Mouse (Mus musculus): ENCODE data around the gene Tmod4.

Gene Tmod4

GRCm38 (mm10) chr3:95139586-95140288 is 15.5 kb downstream of the Tmod4 start:
- DNase-seq: peak; percentile 79

- DNase-seq: no peak
Observed at GRCm38 (mm10) chr3:95140289-95140595, 16.0 kb downstream of the Tmod4 start.

DNA sequence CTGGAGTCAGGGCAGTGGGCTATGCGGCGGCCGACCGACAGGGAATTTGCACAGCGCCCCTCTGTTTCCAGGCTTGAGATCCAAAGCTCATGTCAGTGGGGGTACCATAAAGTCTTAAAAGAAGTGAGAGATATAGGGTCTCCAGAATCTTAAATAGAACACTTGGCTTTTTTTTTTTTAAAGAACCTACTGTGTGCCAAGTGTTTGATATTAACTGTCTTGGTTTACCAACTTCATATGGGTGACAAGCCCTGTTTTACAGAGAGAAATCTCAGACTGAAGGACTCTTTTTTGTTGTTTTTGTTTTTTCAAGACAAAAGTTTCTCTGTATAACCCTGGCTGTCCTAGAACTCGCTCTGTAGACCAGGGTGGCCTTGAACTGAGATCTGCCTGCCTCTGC is 16.5 kb downstream of the Tmod4 start:
- DNase-seq: no peak

DNA sequence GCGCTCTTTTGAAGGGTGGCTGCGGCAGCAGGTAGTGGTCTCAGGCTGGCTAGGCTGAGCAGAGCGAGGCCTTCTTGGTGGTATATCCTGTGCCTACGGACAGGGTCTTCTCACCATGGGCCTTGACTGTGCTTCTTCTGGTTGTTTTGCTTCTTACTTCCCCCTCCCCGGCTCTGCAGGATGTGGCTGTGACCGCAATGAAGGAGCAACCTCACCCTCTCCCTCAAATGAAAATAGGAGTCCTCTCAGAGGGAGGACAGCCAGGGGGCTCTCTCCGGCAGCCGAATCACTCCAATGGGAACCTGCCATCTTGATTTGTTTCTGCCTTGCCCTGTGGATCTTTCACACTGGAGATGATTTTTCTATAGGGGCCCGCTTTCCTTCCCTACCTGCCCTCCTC is 17.2 kb downstream of the Tmod4 start:
- no peak for DNase-seq

GRCm38 (mm10) chr3:95141952-95142616 is 17.8 kb downstream of the Tmod4 start, which contains the start of gene Tnfaip8l2:
Gene Tnfaip8l2 (minus strand): TSS chr3:95142360.
- no peak for DNase-seq

DNA sequence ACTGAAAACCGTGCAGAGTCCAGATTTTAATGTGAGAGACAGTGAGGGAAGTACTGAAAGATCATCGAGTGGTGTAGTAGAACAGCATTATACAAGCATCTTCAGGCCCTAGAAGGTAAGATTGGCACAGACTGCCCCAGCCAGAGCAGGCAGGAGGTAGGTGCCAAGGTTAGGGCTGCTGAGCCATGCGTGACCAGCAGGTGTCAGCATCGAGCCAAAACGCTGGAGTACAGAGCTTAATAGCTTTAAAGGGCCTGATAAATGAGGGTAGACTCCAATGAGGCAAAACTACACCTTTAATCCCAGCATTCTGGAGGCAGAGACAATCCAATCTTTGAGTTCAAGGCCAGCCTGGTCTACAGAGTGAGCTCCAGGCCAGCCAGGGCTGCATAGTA is 18.3 kb downstream of the Tmod4 start:
- peak; percentile 92 for DNase-seq

DNA sequence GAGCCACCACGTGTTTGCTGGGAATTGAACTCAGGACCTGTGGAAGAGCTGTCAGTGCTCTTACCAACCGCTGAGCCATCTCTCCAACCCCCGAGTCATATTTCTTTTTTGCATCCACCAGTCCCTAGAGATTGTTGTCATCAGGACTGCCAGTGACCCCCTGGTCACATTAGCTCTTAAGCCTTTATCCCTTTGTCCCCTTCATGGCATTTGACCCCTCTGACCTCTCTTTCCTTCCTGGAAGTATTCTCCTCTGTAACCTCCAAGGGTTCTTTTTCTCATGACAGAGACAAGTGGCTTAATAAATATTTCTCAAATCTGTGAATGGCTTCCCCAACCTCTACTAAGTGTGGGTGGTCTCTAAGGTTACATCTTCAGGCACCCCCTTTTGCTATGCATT is 23.6 kb downstream of the Tmod4 start:
- no peak for DNase-seq

GRCm38 (mm10) chr3:95153874-95154273 is 29.6 kb downstream of the Tmod4 start:
- peak; percentile 65 for DNase-seq

GRCm38 (mm10) chr3:95159511-95159986 is 35.3 kb downstream of the Tmod4 start:
- no peak for DNase-seq

- peak; percentile 89 for DNase-seq
Observed at GRCm38 (mm10) chr3:95159987-95160963, 36.0 kb downstream of the Tmod4 start, which contains the start of gene Sema6c. Gene Sema6c (plus strand): TSS chr3:95160457.

GRCm38 (mm10) chr3:95161041-95161551 is 36.8 kb downstream of the Tmod4 start:
- no peak for DNase-seq

DNA sequence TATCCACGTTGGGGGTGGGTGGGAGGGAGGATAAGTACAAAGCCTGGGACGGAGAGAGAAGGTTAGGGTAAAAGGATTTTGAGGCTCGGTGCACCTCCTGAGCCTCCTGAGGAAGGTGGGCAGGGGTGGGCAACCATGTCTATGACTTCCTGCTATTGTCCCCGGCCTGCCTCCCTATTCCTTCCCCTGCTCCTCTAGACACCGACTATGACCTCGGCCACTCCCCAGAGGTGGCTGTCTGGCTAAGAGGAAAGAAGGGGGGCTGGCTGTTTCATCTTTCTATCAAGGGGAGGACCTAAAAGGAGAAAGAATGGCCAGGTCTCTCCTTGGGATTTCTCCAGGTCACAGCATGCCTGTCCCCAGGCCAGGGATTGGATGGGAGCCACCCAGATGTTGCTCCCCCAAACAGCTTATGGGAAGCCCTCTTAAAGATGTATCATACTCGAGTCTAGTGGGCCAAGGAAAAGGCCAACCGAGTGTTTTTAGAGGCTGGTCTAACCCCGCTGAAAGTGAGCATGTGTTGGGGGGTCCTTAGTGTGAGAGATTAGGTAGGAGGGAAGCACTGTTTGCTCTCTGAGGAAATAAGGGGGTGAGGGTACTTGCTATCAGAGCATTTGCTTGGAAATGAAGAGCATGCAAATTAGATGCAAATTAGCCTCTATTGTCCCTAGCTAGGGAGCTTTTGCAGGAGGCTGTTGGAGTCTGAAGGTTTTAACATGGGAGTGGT is 37.5 kb downstream of the Tmod4 start:
- DNase-seq: no peak

DNA sequence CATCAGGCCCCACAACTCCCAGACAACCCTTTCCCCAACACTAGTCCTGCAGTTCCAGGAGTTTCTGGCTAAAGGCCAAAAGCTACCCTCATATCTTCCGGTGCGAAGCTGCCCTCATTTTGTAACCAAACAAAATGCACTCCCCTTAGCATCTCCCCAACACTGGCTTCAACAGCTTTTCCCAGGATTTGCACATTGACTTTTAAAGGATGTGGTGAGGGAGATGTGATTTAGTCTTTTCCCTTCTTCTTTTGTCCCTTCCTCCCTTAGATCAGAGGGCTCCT is 38.0 kb downstream of the Tmod4 start:
- DNase-seq: no peak

DNA sequence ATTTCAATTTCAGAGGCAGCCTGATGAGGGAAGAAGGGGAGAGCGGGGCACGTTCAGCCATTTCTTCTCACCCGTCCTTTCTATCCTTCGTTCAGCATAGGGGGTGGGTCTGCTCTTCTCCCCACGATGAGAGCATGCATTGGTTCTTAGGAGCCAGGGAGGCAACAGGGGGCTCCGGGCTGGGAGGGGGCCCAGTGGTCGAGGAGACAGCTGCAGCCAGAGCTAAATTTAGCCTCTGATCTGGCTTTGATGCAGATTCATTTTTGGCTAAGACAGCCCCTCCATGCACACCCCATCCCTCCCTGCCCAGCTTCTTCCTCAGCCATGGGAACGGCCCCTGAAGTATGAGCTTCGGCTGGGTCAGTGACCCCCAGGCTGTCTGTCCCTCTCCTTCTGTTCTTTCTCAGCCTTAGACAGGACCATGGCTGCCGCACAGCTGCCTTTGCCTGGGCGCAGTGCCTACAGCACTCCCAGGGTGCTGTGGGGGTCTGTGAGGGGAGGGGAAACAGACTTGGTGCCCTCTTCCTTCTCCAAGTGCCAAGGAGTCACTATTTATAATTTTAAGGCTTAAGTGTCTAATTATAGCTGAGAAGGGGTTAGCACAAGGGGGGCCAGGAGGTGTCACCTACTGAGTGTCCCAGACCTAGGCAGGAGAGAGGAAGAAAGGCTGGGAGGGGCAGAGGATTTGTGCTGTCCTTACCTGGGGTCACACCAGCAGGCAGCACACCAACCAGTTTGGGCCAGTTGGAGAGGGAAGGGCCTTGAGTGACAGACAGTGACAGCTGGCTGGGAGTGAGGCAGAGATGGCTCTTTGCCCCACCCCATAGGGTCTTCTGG is 39.4 kb downstream of the Tmod4 start:
- DNase-seq: no peak

GRCm38 (mm10) chr3:95164256-95164550 is 39.9 kb downstream of the Tmod4 start:
- DNase-seq: no peak

DNA sequence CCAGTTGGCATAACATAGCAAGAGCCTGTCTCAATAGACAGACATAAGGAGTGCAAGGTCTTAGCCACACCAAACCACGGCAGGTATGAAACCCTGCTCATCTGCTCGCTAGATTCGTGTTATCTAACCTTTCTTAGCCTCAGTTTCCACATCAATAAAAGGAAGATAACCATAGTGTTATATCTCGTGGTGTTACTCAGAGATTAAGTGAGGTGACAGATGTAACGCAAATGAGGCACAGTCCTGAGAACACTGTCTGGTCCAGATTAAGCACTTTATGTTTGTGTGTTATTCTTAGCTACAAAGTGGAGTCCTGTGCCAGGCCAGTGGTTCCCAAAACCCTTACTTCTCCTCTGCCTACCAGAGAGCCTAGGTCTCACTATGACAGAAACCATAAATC is 40.6 kb downstream of the Tmod4 start:
- no peak for DNase-seq

DNA sequence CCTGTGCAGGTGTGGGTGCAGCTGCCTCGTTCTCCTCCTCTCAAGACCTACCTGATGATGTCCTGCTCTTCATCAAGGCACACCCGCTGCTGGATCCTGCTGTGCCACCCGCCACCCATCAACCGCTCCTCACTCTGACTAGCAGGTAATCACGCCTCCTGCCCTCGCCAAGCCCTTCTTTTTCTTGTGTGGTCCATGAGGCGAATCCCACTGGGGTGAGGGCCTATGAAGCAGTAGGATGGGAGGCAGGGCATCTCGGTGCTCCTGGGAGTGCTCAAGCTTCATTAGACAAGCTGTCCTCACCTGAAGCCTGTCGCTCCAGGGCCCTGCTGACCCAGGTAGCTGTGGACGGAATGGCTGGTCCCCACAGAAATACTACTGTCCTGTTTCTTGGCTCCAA is 45.7 kb downstream of the Tmod4 start:
- DNase-seq: no peak

- no peak for DNase-seq
Observed at GRCm38 (mm10) chr3:95171105-95171504, 46.8 kb downstream of the Tmod4 start.

DNA sequence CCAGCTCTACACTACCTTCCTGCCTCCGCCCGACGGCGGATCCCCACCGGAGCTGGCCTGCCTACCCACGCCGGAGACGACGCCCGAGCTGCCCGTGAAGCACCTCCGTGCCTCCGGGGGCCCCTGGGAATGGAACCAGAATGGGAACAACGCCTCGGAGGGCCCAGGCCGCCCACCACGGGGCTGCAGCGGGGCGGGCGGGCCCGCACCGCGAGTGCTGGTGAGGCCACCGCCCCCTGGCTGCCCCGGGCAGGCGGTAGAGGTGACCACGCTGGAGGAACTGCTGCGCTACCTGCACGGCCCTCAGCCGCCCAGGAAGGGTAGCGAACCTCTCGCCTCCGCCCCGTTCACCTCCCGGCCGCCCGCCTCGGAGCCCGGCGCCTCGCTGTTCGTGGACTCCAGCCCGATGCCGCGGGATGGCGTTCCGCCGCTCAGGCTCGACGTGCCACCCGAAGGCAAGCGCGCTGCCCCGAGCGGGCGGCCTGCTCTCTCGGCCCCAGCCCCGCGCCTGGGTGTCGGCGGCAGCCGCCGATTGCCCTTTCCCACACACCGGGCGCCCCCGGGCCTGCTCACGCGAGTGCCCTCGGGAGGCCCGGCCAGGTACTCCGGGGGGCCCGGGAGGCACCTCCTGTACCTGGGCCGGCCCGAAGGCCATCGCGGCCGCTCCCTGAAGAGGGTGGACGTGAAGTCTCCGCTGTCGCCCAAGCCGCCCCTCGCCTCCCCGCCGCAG is 48.4 kb downstream of the Tmod4 start:
- no peak for DNase-seq

DNA sequence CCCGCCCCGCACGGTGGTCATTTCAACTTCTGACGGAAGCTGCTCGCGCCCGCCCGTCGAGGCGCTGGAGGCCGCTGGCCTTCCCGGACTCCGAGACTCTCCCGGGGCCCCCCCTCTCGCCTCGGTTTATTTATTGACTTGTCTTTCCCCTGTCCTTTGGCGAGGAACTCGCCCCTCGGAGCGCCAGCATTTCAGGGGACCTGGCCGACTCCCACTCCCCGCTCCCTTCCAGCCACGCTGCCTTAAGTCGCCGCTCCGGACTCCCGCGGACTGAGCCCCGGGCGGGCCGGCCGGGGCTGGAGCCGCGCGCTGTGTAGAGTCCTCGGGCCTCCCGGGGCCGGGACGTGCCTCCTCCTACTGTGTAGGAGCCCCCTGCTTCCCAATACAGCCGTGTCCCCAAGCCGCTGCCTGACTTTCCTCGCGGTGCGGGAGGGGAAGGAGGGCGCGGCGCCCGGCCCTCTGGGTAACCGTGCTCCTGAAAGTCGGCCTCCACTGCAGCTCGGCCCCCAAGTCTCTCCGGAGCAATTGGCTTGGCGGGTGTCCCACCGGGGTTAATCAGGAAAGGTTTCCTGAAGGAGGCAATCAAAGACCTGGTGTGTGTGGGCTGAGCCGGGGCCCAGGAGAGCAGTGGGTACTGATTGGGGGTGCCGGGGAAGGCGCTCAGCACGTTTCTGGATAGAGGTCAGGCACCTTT is 49.1 kb downstream of the Tmod4 start:
- DNase-seq: peak; percentile 53
